Mouse (Mus musculus): Measurements from ENCODE around the gene Ogg1. TPM values are rescaled to one million over a fixed set of nuclear protein-coding genes. Genes with fewer than 3 reads are reported as not detected.

The Ogg1 gene
- polyA plus RNA-seq, 1 experiment from 2014 or later: 13.6 TPM

DNA sequence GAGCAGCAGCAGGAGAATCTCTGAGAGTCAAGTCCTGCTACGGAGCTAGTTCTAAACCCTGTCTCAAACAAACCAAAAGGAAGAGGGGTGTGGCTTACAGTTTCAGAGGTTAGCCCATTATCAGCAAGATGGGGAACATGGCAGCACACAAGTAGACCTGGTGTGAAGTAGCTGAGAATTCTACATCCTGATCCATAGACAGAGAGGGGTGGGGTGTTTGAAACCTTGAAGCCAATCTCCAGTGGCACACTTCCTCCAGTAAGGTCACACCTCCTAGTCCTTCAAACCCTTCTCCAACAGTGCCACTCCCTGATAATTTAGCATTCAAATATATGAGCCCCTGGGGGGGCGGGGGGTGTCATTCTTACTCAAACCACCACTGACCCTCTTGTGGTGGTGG is 30.7 kb upstream of the Ogg1 start:
- Histone ChIP-seq H3K27ac (replicated peaks) (no peak overlapping the region), H3K4me2 (replicated peaks) (no peak overlapping the region), H3K27me3 (no peaks in the 10 kb centered on the region), H3K9ac (no peak overlapping the region), H3K9me3 (replicated peaks) (no peaks in the 10 kb centered on the region), H3K4me1 (no peaks in the 10 kb centered on the region), H3K4me3 (replicated peaks) (no peak overlapping the region), H3K36me3 (no peaks in the 10 kb centered on the region)
- ATAC-seq (ENCODE audit: insufficient number of reproducible peaks, low FRiP score, low TSS enrichment, low read depth): no peak
- 67% methylated on average over 2 of the region's 2 CpGs for WGBS

- Histone ChIP-seq H3K27ac (replicated peaks) (no peak overlapping the region), H3K9me3 (replicated peaks) (no peaks in the 10 kb centered on the region), H3K4me3 (replicated peaks) (no peak overlapping the region), H3K27me3 (no peaks in the 10 kb centered on the region), H3K4me2 (replicated peaks) (no peak overlapping the region), H3K9ac (no peak overlapping the region), H3K4me1 (no peaks in the 10 kb centered on the region), H3K36me3 (no peaks in the 10 kb centered on the region)
- 56% methylated on average over 4 of the region's 4 CpGs for WGBS
- ATAC-seq (ENCODE audit: insufficient number of reproducible peaks, low FRiP score, low TSS enrichment, low read depth): no peak
These were observed 30.1 kb upstream of the Ogg1 start for GRCm38 (mm10) chr6:113296639-113297038.

DNA sequence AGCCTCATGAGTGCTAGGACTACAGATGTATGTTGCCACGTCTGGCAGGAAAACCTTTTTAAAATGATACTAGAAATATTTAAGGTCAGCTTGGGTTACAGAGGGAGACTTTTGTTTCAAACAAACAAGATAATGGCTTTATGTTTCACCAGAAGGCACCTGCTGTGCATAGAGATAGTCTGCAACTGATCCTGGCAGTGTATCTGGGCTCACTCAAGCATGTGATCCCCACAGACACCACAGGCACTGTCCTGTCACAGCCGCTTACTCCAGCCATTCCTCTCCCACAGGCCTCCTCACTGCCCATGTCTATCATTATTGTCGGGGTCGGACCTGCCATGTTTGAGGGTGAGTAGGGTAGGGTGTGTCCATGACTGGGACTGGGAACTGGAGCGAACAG is 25.4 kb upstream of the Ogg1 start:
- H3K36me3 ChIP-seq: no peaks in the 10 kb centered on the region
- WGBS: 77% methylated on average over 5 of the region's 5 CpGs
- H3K4me2 ChIP-seq (replicated peaks): no peak overlapping the region
- H3K27ac ChIP-seq (replicated peaks): no peak overlapping the region
- H3K9me3 ChIP-seq (replicated peaks): no peaks in the 10 kb centered on the region
- no peak overlapping the region for H3K9ac ChIP-seq
- no peak for ATAC-seq (ENCODE audit: insufficient number of reproducible peaks, low FRiP score, low TSS enrichment, low read depth)
- no peak overlapping the region for H3K4me3 ChIP-seq (replicated peaks)
- H3K4me1 ChIP-seq: 0 out of 2 replicates have a peak, but pooled peaks cover 3% of the 10 kb centered on the region
- no peaks in the 10 kb centered on the region for H3K27me3 ChIP-seq

- Histone ChIP-seq H3K27me3 (no peaks in the 10 kb centered on the region), H3K27ac (replicated peaks) (no peak overlapping the region), H3K9ac (no peak overlapping the region), H3K4me3 (replicated peaks) (no peak overlapping the region), H3K36me3 (no peaks in the 10 kb centered on the region), H3K4me2 (replicated peaks) (no peak overlapping the region), H3K4me1 (0 out of 2 replicates have a peak, but pooled peaks cover 3% of the 10 kb centered on the region), H3K9me3 (replicated peaks) (no peaks in the 10 kb centered on the region)
- WGBS: 23% methylated on average over 3 of the region's 3 CpGs
- ATAC-seq (ENCODE audit: insufficient number of reproducible peaks, low FRiP score, low TSS enrichment, low read depth): no peak
These were observed 24.5 kb upstream of the Ogg1 start for GRCm38 (mm10) chr6:113302258-113302657.

DNA sequence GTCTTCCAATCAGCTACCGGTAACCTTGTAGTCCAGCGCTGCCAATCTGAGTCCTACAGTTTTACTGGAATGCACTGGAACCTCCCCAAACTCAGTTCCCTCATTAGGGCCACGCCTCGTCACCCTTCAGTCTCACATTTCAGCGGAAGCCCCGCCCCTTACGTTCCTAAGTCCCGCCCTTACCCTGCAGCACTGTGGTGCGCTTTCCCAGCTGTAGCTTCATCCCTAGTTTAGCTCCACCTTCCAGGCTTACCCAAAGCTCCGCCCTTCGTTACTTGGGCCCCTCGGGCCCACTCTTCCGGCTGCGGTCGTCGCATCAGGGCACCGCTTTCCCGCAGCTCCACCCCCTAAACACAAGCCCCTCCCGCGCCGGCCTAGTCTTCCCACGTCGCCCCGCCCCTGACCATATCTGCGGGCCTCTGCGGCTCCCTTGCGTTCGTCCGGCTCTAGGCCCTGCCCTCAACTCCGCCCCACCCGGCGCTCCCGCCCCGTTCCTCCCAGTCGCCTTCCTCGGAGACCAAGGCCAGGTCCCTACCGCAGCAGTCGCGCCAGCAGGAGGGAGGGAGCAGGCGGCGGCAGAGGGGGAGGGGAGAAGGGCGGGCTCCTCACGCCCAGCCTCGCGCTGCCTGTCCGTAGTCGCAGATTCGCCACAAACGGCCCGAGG is 20.3 kb upstream of the Ogg1 start:
- H3K9ac ChIP-seq: peak overlapping the region; percentile 98
- peaks cover 17% of the 10 kb centered on the region for H3K36me3 ChIP-seq
- H3K4me1 ChIP-seq: peaks cover 22% of the 10 kb centered on the region
- ATAC-seq (ENCODE audit: insufficient number of reproducible peaks, low FRiP score, low TSS enrichment, low read depth): peak; percentile 98
- H3K27me3 ChIP-seq: no peaks in the 10 kb centered on the region
- H3K9me3 ChIP-seq (replicated peaks): no peaks in the 10 kb centered on the region
- under 1% methylated on average over 47 of the region's 50 CpGs for WGBS
- H3K4me3 ChIP-seq (replicated peaks): peak overlapping the region; percentile 100
- peak overlapping the region; percentile 96 for H3K4me2 ChIP-seq (replicated peaks)
- H3K27ac ChIP-seq (replicated peaks): peak overlapping the region; percentile 99

DNA sequence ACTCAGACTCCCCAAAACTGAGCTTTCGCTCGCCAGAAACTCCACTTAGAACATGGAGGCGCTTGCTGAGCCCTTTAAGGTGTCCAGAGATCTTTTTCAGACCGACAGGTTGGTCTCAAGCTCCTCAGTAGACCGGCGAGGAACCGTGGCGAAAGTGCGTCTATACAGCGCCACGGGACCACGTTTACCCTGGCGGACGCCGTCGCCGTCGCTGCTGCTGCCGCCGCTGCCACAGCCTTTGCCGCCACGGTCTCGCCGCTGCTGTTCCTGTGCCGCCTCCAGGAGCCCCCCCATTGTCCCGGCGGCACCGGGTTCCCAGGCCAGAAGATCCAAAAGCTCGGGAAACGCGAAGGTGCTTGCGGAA is 19.8 kb upstream of the Ogg1 start, which contains the start of gene Brpf1:
Gene Brpf1 (plus strand): TSS at position 152 of the 364 bp plus-strand sequence.
- 0% methylated on average over 32 of the region's 32 CpGs for WGBS
- Histone ChIP-seq H3K27ac (replicated peaks) (peak within 1 kb of the TSS; percentile 99), H3K4me1 (peaks cover 22% of the 10 kb centered on the region), H3K9ac (peak within 1 kb of the TSS; percentile 98), H3K4me2 (replicated peaks) (peak within 1 kb of the TSS; percentile 96), H3K27me3 (no peaks in the 10 kb centered on the region), H3K4me3 (replicated peaks) (peak within 1 kb of the TSS; percentile 100), H3K36me3 (peaks cover 18% of the 10 kb centered on the region), H3K9me3 (replicated peaks) (no peaks in the 10 kb centered on the region)
- peak; percentile 63 for ATAC-seq (ENCODE audit: insufficient number of reproducible peaks, low FRiP score, low TSS enrichment, low read depth)

GRCm38 (mm10) chr6:113307481-113308121 is 19.2 kb upstream of the Ogg1 start:
- H3K9me3 ChIP-seq (replicated peaks): no peaks in the 10 kb centered on the region
- peak overlapping the region; percentile 98 for H3K9ac ChIP-seq
- under 1% methylated on average over 32 of the region's 34 CpGs for WGBS
- H3K27ac ChIP-seq (replicated peaks): peak overlapping the region; percentile 99
- peaks cover 24% of the 10 kb centered on the region for H3K36me3 ChIP-seq
- no peak for ATAC-seq (ENCODE audit: insufficient number of reproducible peaks, low FRiP score, low TSS enrichment, low read depth)
- H3K4me2 ChIP-seq (replicated peaks): peak overlapping the region; percentile 96
- no peaks in the 10 kb centered on the region for H3K27me3 ChIP-seq
- peak overlapping the region; percentile 100 for H3K4me3 ChIP-seq (replicated peaks)
- H3K4me1 ChIP-seq: peaks cover 22% of the 10 kb centered on the region

- Histone ChIP-seq H3K4me1 (peaks cover 22% of the 10 kb centered on the region), H3K27ac (replicated peaks) (peak overlapping the region; percentile 99; the same call in 1 of the 2 replicates), H3K36me3 (peaks cover 29% of the 10 kb centered on the region), H3K9me3 (replicated peaks) (no peaks in the 10 kb centered on the region), H3K4me2 (replicated peaks) (peak overlapping the region; percentile 96), H3K4me3 (replicated peaks) (peak overlapping the region; percentile 100), H3K9ac (peak overlapping the region; percentile 98), H3K27me3 (no peaks in the 10 kb centered on the region)
- no peak for ATAC-seq (ENCODE audit: insufficient number of reproducible peaks, low FRiP score, low TSS enrichment, low read depth)
- WGBS: 31% methylated on average over 5 of the region's 5 CpGs
These were observed 18.6 kb upstream of the Ogg1 start for GRCm38 (mm10) chr6:113308141-113308540.

- no peak overlapping the region for H3K9ac ChIP-seq
- no peak overlapping the region for H3K4me2 ChIP-seq (replicated peaks)
- H3K4me3 ChIP-seq (replicated peaks): no peak overlapping the region
- H3K4me1 ChIP-seq: no peaks in the 10 kb centered on the region
- no peak for ATAC-seq (ENCODE audit: insufficient number of reproducible peaks, low FRiP score, low TSS enrichment, low read depth)
- H3K36me3 ChIP-seq: peaks cover 90% of the 10 kb centered on the region
- H3K9me3 ChIP-seq (replicated peaks): no peaks in the 10 kb centered on the region
- H3K27ac ChIP-seq (replicated peaks): no peak overlapping the region
- no peaks in the 10 kb centered on the region for H3K27me3 ChIP-seq
- WGBS: 90% methylated on average over 3 of the region's 3 CpGs
These were observed 10.8 kb upstream of the Ogg1 start for GRCm38 (mm10) chr6:113315972-113316371.

DNA sequence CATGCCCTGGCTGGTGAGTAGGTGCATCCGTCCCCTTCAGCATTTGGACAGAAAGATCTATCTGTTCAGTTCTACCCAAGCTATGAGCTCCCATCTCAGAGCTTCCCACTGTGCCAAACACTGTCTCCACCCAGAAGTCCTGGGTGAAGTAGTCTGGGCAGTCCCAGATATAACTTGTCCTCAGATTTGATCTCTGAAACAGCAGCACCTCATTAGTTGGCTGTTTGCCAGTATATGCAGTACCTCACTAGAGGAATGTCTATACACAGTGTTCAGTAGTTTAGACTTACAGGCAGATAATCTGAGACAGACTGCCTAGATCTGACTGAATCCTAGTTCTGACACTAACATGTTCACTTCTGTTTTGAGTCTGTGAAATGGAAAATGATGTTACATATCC is 2.6 kb downstream of the Ogg1 start:
- no peak overlapping the region for H3K9ac ChIP-seq
- no peak overlapping the region for H3K4me3 ChIP-seq (replicated peaks)
- H3K4me2 ChIP-seq (replicated peaks): no peak overlapping the region
- WGBS: 90% methylated on average over 1 of the region's 1 CpGs
- no peaks in the 10 kb centered on the region for H3K27me3 ChIP-seq
- ATAC-seq (ENCODE audit: insufficient number of reproducible peaks, low FRiP score, low TSS enrichment, low read depth): no peak
- peaks cover 19% of the 10 kb centered on the region; the same call in 1 of the 2 replicates for H3K4me1 ChIP-seq
- H3K27ac ChIP-seq (replicated peaks): no peak overlapping the region
- peaks cover 41% of the 10 kb centered on the region for H3K36me3 ChIP-seq
- no peaks in the 10 kb centered on the region for H3K9me3 ChIP-seq (replicated peaks)

DNA sequence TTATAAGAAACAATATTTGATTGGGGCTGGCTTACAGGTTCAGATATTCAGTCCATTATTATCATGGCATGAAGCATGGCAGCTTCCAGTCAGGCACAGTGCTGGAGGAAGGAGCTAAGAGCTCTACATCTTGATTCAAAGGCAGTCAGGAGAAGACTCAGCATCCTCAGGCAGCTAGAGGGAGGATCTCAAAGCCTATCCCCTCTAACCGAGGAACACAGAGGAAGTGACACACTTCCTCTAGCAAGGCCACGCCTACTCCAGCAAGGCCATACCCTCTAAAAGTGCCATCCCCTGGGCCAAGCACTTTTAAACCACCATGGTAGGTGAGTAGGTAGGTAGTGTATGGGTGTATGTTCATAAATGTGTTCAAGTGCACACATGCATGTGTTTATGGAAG is 3.8 kb downstream of the Ogg1 start:
- Histone ChIP-seq H3K4me1 (peaks cover 16% of the 10 kb centered on the region; the same call in 1 of the 2 replicates), H3K36me3 (peaks cover 47% of the 10 kb centered on the region), H3K4me2 (replicated peaks) (no peak overlapping the region), H3K9ac (no peak overlapping the region), H3K27ac (replicated peaks) (no peak overlapping the region), H3K9me3 (replicated peaks) (no peaks in the 10 kb centered on the region), H3K27me3 (no peaks in the 10 kb centered on the region), H3K4me3 (replicated peaks) (no peak overlapping the region)
- no peak for ATAC-seq (ENCODE audit: insufficient number of reproducible peaks, low FRiP score, low TSS enrichment, low read depth)
- WGBS: 46% methylated on average over 2 of the region's 2 CpGs
